Mouse (Mus musculus) limb, embryonic 15.5 days (tissue): Measurements from ENCODE around the gene Rnf19b. TPM values are rescaled to one million over a fixed set of nuclear protein-coding genes. Genes with fewer than 3 reads are reported as not detected.
A peak's percentile ranks its signal among the peaks of the same experiment; 100 is the strongest.

ENCODE experiments used
- ATAC-seq: fragments of 200-750 bp; cut with Nextera tagmentation; 2 replicates; pipeline ENCODE4 v1.8.0; 2017; ENCODE audit warnings: low read depth, moderate TSS enrichment; ENCODE audit not compliant: insufficient number of reproducible peaks, low FRiP score, low TSS enrichment
- H3K27ac ChIP-seq: fragments of 300-500 bp; sonication (generic); 2 replicates; pipeline ENCODE4 v1.5.1; 2015; ENCODE audit warnings: moderate library complexity, mild to moderate bottlenecking, inconsistent platforms
- H3K27me3 ChIP-seq: fragments of 300-500 bp; sonication (generic); 2 replicates; pipeline ENCODE4 v1.6.1; 2015; ENCODE audit warnings: inconsistent platforms
- H3K36me3 ChIP-seq: fragments of 300-500 bp; sonication (generic); 2 replicates; pipeline ENCODE4 v1.6.1; 2015; ENCODE audit warnings: inconsistent platforms
- H3K4me1 ChIP-seq: fragments of 300-500 bp; sonication (generic); 2 replicates; pipeline ENCODE4 v1.6.1; 2015; ENCODE audit warnings: inconsistent platforms
- H3K4me2 ChIP-seq: fragments of 300-500 bp; sonication (generic); 2 replicates; pipeline ENCODE4 v1.6.1; 2015; ENCODE audit warnings: mild to moderate bottlenecking, inconsistent platforms
- H3K4me3 ChIP-seq: fragments of 300-500 bp; sonication (generic); 2 replicates; pipeline ENCODE4 v1.5.1; 2015; ENCODE audit warnings: mild to moderate bottlenecking, inconsistent platforms
- H3K9ac ChIP-seq: fragments of 300-500 bp; sonication (generic); 2 replicates; pipeline ENCODE4 v1.6.1; 2015; ENCODE audit warnings: inconsistent platforms
- H3K9me3 ChIP-seq: fragments of 300-500 bp; sonication (generic); 2 replicates; pipeline ENCODE4 v1.6.1; 2016; ENCODE audit warnings: inconsistent platforms
- WGBS: fragments of 180-500 bp; shearing (Covaris S2); methylation state at CpG from one replicate; pipeline ENCODE4 v1.1.7; 2015; 5-methylcytosine and 5-hydroxymethylcytosine counted together
- polyA plus RNA-seq: library from polyadenylated mRNA; unstranded; fragments of >200 nt; fragmentation: Nextera tagmentation; extraction: Ambion mirVana; gene quantifications from 2 replicates; pipeline ENCODE4 v1.2.1, GENCODE M21; 2015

Rnf19b gene
- polyA plus RNA-seq, 1 experiment from 2014 or later: 11.5 TPM

DNA sequence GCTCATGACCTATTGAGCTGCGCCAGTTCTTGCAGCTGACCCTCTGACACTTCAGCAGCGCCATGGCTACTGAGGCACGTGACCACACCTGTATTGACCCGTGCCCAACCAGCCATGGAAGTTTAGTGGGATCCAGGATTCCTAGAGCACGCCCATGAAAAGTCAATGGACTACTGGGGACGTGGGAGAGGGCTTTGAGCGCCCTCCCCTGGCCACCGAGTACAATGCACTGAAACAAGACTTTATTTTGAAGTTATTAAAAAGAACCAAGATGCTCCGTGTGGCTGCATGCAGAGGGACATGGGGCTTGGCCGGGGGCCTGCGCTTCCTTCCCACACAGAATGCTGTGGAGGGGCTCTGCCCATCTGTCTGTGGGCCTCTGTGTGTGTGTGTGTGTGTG lies 53.3 kb downstream of the Rnf19b start:
- Histone ChIP-seq H3K9ac (no peak overlapping the region), H3K36me3 (no peaks in the 10 kb centered on the region), H3K4me3 (no peak overlapping the region), H3K9me3 (no peaks in the 10 kb centered on the region), H3K4me1 (0 out of 2 replicates have a peak, but pooled peaks cover 12% of the 10 kb centered on the region), H3K4me2 (no peak overlapping the region), H3K27ac (no peak overlapping the region), H3K27me3 (peaks cover 15% of the 10 kb centered on the region)
- WGBS: 61% methylated on average over 11 of the region's 11 CpGs
- ATAC-seq: no peak

DNA sequence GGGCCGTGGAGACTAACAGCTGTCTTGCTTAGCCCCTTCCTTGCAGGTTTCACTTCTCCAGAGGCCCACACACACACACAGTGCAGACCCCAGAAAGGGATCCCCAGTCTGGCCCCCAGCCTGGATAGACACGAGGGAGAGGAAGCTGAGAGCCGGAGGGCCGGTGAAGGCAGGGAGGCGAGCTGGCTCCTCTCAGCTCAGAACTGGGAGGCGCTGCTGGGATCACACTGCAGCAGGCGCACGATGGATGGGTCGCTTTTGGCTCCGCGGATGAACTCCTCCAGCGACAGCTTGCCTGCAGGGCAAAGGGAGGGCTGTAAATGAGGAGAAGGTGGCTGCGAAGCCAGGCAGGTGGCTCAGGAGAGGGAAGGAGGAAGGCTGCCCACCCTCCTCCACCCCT lies 54.2 kb downstream of the Rnf19b start:
- Histone ChIP-seq H3K9ac (no peak overlapping the region), H3K4me3 (no peak overlapping the region)
- no peak for ATAC-seq

DNA sequence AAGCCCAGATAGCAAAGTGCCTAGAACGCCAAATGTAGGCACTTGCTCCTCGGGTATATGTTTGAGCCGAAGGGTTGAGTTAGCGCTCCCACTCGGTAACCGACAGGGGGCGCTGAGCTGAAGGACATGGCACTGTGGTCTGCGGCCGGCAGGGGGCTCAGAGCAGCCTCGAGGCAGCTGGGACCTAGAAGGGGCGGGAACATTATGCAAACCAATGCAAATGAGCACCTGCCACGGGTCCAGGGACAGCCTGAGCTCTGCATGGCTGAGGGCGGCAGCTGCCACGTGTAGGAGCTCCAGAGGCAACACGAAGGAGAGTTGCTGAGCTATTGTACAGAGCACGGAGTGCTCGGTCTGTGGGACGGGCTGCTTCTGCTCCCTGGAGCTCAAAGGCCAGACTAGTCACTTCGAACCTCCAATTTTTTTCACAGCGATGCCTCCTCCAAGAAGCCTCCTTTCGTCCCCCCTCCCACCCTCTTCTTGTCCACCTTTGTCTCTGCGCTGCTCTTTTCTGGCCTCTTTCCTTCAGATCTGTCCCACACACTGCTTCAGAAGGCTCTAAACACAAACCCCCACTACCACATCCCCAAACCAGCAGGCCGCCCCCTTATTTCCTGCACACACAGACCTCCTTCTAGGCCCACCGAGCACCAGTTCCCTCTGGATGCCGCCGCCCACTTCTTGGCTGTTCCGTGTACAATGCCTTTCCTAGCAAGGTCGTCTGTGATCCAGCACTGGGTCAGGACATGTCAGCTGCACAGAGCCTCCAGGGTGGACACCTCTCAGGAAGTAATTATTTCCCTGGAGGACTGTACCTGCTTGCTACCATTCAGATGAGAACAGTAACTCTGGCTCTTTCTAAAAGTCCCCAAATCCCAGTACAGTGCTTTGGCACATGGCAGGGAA lies 55.3 kb downstream of the Rnf19b start:
- Histone ChIP-seq H3K4me3 (no peak overlapping the region), H3K36me3 (no peaks in the 10 kb centered on the region), H3K4me1 (0 out of 2 replicates have a peak, but pooled peaks cover 9% of the 10 kb centered on the region), H3K9me3 (no peaks in the 10 kb centered on the region), H3K27me3 (peaks cover 19% of the 10 kb centered on the region; the same call in 1 of the 2 replicates), H3K27ac (no peak overlapping the region), H3K9ac (no peak overlapping the region), H3K4me2 (no peak overlapping the region)
- WGBS: 35% methylated on average over 28 of the region's 28 CpGs
- ATAC-seq: 0 out of 2 replicates have a peak, but pooled peaks have one; percentile 23

More for the DNA sequence above, 54.2 kb downstream of the Rnf19b start:
- Histone ChIP-seq H3K4me1 (0 out of 2 replicates have a peak, but pooled peaks cover 12% of the 10 kb centered on the region), H3K27me3 (peaks cover 16% of the 10 kb centered on the region; the same call in 1 of the 2 replicates), H3K9me3 (no peaks in the 10 kb centered on the region), H3K27ac (no peak overlapping the region), H3K36me3 (no peaks in the 10 kb centered on the region), H3K4me2 (no peak overlapping the region)
- WGBS: 43% methylated on average over 12 of the region's 13 CpGs

DNA sequence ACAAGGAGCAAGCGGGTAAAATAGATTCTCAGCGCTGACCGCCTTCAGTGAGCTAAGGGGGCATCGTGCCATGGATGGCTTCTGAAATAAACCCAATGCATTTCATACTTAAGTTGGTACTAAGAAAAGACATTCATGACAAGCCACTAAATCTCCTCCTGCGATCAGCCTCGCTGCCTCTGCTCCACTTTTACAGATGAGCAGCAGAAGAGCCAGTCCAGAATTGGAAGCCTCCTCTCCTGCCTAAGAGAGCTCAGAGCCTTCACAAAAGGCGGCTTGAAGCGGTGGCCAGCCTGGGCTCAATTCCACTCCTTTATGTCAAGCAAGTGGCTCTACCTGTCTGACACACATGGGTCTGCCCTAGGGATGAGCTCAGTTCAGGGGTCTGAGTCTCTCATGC lies 58.6 kb downstream of the Rnf19b start:
- no peak overlapping the region for H3K4me3 ChIP-seq
- 91% methylated on average over 8 of the region's 8 CpGs for WGBS
- H3K27me3 ChIP-seq: peaks cover 52% of the 10 kb centered on the region
- ATAC-seq: no peak
- H3K36me3 ChIP-seq: no peaks in the 10 kb centered on the region
- no peak overlapping the region for H3K4me2 ChIP-seq
- no peaks in the 10 kb centered on the region for H3K9me3 ChIP-seq
- no peak overlapping the region for H3K9ac ChIP-seq
- no peak overlapping the region for H3K27ac ChIP-seq
- peaks cover 23% of the 10 kb centered on the region for H3K4me1 ChIP-seq

DNA sequence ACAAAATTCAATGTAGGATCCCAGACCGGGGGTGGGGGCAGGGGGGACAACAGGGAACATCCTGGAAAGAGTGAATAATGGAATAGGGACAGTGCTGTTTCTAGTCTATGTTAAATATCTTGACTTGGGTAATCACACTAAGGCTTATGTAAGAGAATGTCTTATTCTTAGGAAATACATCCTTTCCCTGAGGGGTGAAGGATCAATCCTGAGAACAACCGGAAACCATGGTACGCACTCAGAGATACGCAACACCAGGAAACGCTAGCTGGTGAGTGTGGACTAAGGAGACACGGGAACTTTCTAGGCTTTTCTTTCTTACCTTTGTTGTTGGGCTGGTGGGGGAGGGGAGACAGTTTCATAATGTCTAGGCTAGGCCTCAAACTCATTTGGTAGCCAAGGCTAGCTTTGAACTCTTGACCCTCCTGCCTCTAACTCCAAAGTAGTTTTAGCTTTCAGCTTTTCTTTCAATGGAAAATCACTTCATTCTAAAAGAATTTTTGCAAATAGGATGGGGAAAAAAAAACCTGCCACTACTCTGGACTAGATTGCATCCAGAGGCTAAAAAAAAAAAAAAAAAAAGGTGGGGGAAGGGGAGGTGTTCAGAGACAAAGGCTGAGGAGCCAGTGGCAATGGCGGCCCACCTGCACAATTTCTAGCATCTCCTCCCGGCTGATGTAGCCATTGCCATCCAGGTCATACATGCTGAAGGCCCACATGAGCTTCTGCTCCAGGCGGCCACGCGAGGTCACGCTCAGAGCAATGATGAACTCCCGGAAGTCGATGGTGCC lies 59.8 kb downstream of the Rnf19b start:
- H3K27me3 ChIP-seq: peaks cover 62% of the 10 kb centered on the region
- H3K36me3 ChIP-seq: no peaks in the 10 kb centered on the region
- 90% methylated on average over 14 of the region's 14 CpGs for WGBS
- no peak overlapping the region for H3K4me2 ChIP-seq
- no peak overlapping the region for H3K9ac ChIP-seq
- no peaks in the 10 kb centered on the region for H3K9me3 ChIP-seq
- no peak overlapping the region for H3K4me3 ChIP-seq
- ATAC-seq: no peak
- H3K4me1 ChIP-seq: peaks cover 20% of the 10 kb centered on the region
- H3K27ac ChIP-seq: no peak overlapping the region

DNA sequence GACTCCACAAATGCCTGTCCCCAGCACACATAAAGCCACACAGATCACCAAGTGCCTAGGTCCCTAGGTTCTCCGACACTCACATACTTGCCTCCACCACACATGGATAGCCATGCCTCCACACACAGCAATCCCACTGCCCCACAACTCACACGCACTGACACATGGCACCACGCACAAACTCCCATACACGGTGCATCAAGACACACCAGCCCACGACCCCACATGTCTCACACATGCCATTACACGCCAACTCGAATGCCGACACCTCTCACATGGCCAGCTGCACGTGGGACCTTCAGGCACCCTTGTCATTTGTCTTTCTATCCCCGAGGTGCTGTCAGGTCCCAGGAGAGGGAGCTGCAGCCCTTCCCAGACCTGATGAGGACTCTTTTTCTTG lies 61.6 kb downstream of the Rnf19b start:
- ATAC-seq: no peak
- Histone ChIP-seq H3K9me3 (no peaks in the 10 kb centered on the region), H3K9ac (no peak overlapping the region), H3K27ac (no peak overlapping the region), H3K4me3 (no peak overlapping the region), H3K27me3 (peaks cover 66% of the 10 kb centered on the region), H3K36me3 (no peaks in the 10 kb centered on the region), H3K4me2 (no peak overlapping the region), H3K4me1 (peaks cover 17% of the 10 kb centered on the region)
- WGBS: 69% methylated on average over 10 of the region's 10 CpGs

DNA sequence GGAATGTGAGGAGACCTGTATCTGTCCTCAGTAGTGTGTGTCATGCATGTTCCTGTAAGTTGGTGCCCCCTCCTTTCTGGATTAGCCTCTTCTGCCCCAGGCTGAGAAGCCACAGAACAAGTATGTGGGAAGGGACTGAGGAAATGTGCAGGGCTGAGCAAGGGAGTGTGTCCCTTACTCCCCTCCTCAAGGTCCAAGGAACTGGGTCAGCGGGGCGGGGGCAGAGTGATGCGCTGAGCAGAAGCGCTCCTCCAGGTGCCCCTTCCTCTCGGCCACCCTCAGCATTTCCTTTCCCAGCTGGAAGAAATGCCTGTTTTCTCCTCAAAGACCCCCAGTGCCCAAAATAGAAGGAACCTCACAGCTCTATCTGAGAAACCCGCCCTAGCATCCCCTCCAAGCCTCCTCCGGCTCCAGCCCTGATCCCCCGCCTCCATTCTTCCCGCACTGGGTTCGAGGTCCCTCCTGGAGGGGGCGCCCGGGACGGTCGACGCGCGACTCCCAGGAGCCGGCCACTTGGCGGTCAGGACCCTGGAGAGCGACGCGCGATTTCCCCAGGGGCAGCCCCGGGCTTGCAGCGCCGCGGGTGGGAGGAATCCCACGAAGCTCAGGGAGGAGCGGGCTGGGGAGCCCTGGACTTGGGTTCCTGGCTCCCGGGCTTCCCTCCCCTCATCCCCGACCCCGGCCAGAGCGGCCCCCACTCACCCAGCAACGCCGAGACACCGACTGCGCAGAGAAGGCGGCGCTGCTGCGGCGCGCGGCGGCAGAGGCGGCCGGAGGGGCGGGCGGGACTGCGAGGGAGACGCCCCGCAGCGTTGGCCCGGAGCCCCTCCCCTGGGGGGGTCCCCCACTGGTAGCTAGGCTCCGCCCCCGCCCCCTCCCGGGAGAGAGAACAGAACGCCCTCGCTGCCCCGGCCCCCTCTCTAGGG lies 62.7 kb downstream of the Rnf19b start:
- no peak overlapping the region for H3K9ac ChIP-seq
- 2% methylated on average over 52 of the region's 59 CpGs for WGBS

DNA sequence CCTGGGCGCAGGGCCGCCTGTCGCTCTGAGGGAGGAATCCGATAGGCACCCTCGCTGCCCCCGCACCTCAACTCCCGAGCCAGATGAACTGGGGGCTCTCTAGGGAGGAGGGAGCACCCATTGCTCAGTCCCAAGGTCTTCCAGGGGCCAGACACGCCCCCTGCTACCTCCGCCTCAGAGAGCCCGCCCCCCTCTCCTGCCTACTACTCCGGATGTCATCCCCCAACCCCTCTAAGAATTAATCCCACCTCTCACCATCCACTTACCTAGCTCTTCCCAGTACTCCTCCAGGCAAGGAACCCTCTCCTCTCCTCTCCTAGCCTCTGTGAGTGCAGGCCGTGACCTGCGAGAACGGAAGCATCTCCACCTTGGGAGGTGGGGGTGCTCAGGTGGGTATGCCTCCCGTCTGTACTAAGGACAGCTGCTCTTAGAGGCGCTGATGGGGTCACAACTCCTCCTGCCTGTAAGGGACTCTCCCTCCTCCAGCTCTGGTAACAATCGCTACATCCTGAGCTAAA lies 63.6 kb downstream of the Rnf19b start, which contains the start of gene Hpca:
Hpca (minus strand) TSS at position 468 of the 518 bp plus-strand sequence.
- Histone ChIP-seq H3K9ac (no peak within 1 kb of the TSS), H3K4me3 (peak within 1 kb of the TSS; percentile 46), H3K4me2 (peak within 1 kb of the TSS; percentile 97), H3K36me3 (no peaks in the 10 kb centered on the region), H3K27me3 (peaks cover 85% of the 10 kb centered on the region), H3K27ac (no peak within 1 kb of the TSS), H3K4me1 (peaks cover 26% of the 10 kb centered on the region), H3K9me3 (no peaks in the 10 kb centered on the region)
- WGBS: 2% methylated on average over 15 of the region's 17 CpGs
- no peak for ATAC-seq

More for the DNA sequence above, 62.7 kb downstream of the Rnf19b start:
- Histone ChIP-seq H3K36me3 (no peaks in the 10 kb centered on the region), H3K27ac (no peak overlapping the region), H3K4me3 (peak overlapping the region; percentile 46), H3K4me2 (peak overlapping the region; percentile 97), H3K4me1 (peaks cover 24% of the 10 kb centered on the region), H3K9me3 (no peaks in the 10 kb centered on the region), H3K27me3 (peaks cover 77% of the 10 kb centered on the region)
- no peak for ATAC-seq

DNA sequence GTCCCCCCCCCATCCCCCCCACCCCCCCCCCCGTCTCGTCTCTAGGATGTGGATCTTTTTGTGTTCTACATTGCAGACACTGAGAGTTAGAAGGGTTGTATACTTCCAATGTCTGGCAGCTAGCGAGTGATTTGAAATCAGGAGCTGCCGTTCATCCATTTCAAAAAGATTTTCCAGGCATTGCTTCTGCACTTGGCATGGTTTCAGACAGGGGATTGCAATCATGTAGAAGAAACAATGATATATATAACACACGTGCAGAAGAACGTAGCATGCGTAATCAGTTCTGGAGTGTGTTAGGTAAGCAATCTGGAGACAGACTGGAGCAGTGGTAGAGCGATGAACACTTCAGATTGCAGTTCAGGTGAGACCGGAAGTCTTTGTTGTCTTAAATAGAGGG lies 64.0 kb downstream of the Rnf19b start:
- H3K9ac ChIP-seq: no peak overlapping the region
- H3K4me2 ChIP-seq: no peak overlapping the region
- H3K9me3 ChIP-seq: no peaks in the 10 kb centered on the region
- no peak overlapping the region for H3K4me3 ChIP-seq
- WGBS: 28% methylated on average over 9 of the region's 9 CpGs
- H3K4me1 ChIP-seq: peaks cover 26% of the 10 kb centered on the region
- H3K27me3 ChIP-seq: peaks cover 80% of the 10 kb centered on the region
- no peak for ATAC-seq
- no peak overlapping the region for H3K27ac ChIP-seq
- H3K36me3 ChIP-seq: no peaks in the 10 kb centered on the region

DNA sequence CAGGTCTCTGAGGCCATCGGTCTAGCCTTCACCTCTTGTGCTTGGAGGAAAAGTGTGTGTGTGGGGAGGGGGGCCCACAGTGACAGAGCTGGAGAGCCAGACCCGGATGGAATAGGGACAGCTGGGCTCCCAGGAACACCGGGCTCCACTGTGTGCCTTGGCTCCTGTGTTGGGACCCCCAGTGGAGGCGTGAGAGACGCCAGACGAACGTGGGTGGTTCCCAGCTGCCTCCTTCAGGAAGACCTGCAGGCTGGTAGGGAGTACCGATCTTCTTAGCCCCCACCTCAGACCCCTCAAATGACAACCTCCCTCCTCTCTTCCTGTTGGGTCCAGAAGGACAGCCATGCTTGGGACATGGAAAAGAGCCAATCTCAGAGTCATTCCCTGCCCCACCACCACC lies 64.6 kb downstream of the Rnf19b start:
- no peak overlapping the region for H3K4me2 ChIP-seq
- WGBS: 25% methylated on average over 8 of the region's 8 CpGs
- no peaks in the 10 kb centered on the region for H3K9me3 ChIP-seq
- H3K27me3 ChIP-seq: peaks cover 78% of the 10 kb centered on the region
- no peak overlapping the region for H3K9ac ChIP-seq
- H3K4me1 ChIP-seq: peaks cover 26% of the 10 kb centered on the region
- no peak overlapping the region for H3K4me3 ChIP-seq
- no peaks in the 10 kb centered on the region for H3K36me3 ChIP-seq
- H3K27ac ChIP-seq: no peak overlapping the region
- ATAC-seq: no peak

DNA sequence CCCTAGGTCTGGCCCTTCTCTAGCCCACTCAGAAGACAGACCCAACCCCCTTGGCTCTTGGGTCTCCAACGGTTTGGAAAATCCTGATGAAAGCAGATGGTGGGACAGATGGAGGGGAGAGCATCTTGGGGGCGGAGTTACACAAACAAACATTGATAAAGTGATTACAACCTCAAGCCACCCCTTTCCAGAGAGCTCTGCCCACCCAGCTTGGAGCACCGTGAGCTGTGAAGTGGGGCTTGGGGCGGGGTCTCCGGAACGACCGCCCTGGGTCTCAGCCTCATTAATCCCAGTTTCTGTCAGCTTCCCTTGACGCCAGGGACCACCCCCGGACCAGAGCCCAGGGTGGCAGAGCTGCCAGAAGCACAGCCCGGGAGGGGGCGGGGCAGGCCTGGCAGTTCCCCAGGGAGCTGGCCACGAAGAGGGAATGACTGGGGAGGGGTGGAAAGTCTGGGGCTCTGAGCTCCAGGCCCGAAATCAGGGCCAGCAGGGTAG lies 66.6 kb downstream of the Rnf19b start:
- Histone ChIP-seq H3K27me3 (peaks cover 63% of the 10 kb centered on the region), H3K4me2 (no peak overlapping the region), H3K9ac (no peak overlapping the region), H3K27ac (no peak overlapping the region), H3K9me3 (no peaks in the 10 kb centered on the region), H3K36me3 (no peaks in the 10 kb centered on the region), H3K4me1 (peaks cover 38% of the 10 kb centered on the region), H3K4me3 (no peak overlapping the region)
- WGBS: 6% methylated on average over 13 of the region's 13 CpGs
- ATAC-seq: no peak
